Mouse (Mus musculus) CH12.LX (cell line): ENCODE data around the gene Nfatc2. TPM values are rescaled to one million over a fixed set of nuclear protein-coding genes. Genes with fewer than 3 reads are reported as not detected.

Source experiments
- DNase-seq: peaks from one replicate; pipeline ENCODE4 v3.0.0-alpha.2; 2013; ENCODE audit errors: extremely low read depth
- H3K27ac ChIP-seq: 2 replicates; pipeline ENCODE4 v1.5.1; 2012; ENCODE audit warnings: low read depth, mild to moderate bottlenecking, control low read depth, moderate library complexity; ENCODE audit not compliant: insufficient read depth
- H3K27me3 ChIP-seq: replicated peaks from 2 replicates; pipeline ENCODE3; 2012; ENCODE audit warnings: inconsistent platforms
- H3K36me3 ChIP-seq, 2 experiments: replicated peaks in 1 of 2; 2 replicates each; pipeline versions ENCODE3 to v1.6.1; 2012; ENCODE audit warnings: inconsistent platforms in 1 of 2, low read length in 1 of 2, mild to moderate bottlenecking in 1 of 2, mixed read lengths in 1 of 2, moderate library complexity in 1 of 2; ENCODE audit not compliant: control insufficient read depth in 1 of 2, insufficient read depth in 1 of 2
- H3K4me1 ChIP-seq, 2 experiments: 2 replicates each; pipeline ENCODE4 v1.6.1; 2012; ENCODE audit warnings: inconsistent platforms in 1 of 2, moderate library complexity in 1 of 2; ENCODE audit not compliant: insufficient read depth in 2 of 2, control insufficient read depth in 1 of 2
- H3K4me2 ChIP-seq: 2 replicates; pipeline ENCODE4 v1.6.1; 2012; ENCODE audit warnings: low read depth, mild to moderate bottlenecking, control low read depth; ENCODE audit not compliant: poor library complexity, insufficient read depth, severe bottlenecking
- H3K4me3 ChIP-seq, 3 experiments: fragments of 150-350 bp in 1 of 3; sonication (generic) in 1 of 3; replicated peaks in 1 of 3; 2 replicates each; pipeline versions ENCODE3 to v1.5.1; 2011 to 2012; ENCODE audit warnings: low read depth in 2 of 3, low read length in 2 of 3, mild to moderate bottlenecking in 2 of 3, moderate library complexity in 2 of 3, control low read depth in 1 of 3, improper control_type of control experiment in 1 of 3, inconsistent platforms in 1 of 3, mixed read lengths in 1 of 3; ENCODE audit not compliant: poor library complexity in 1 of 3
- H3K79me2 ChIP-seq: replicated peaks from 2 replicates; pipeline ENCODE4 v1.6.1; 2012; ENCODE audit warnings: mild to moderate bottlenecking, moderate library complexity; ENCODE audit not compliant: control insufficient read depth, poor library complexity, insufficient read depth, severe bottlenecking; ENCODE audit errors: extremely low read depth
- H3K9ac ChIP-seq: 2 replicates; pipeline ENCODE4 v1.6.1; 2012; ENCODE audit warnings: low read depth, mild to moderate bottlenecking, control low read depth, moderate library complexity; ENCODE audit not compliant: insufficient read depth
- H3K9me3 ChIP-seq: replicated peaks from 2 replicates; pipeline ENCODE3; 2012; ENCODE audit warnings: low read length, inconsistent platforms, mixed read lengths
- BHLHE40 ChIP-seq: IDR thresholded peaks from 2 replicates; pipeline ENCODE4 v1.6.1; 2011; ENCODE audit warnings: mild to moderate bottlenecking, low read depth, low read length, improper control_type of control experiment
- CHD1 ChIP-seq: IDR thresholded peaks from 2 replicates; pipeline ENCODE4 v1.6.1; 2012; ENCODE audit warnings: low read depth, low read length, improper control_type of control experiment, inconsistent platforms
- CHD2 ChIP-seq: IDR thresholded peaks from 2 replicates; pipeline ENCODE4 v1.6.1; 2011; ENCODE audit warnings: low read length, improper control_type of control experiment
- EP300 ChIP-seq: IDR thresholded peaks from 2 replicates; pipeline ENCODE4 v1.6.1; 2011; ENCODE audit warnings: low read length, improper control_type of control experiment
- ETS1 ChIP-seq: conservative IDR thresholded peaks from 2 replicates; pipeline ENCODE4 v1.6.1; 2012; ENCODE audit warnings: low read depth, mild to moderate bottlenecking, inconsistent platforms, low read length, improper control_type of control experiment, moderate library complexity
- GABPA ChIP-seq: IDR thresholded peaks from 2 replicates; pipeline ENCODE4 v1.6.1; 2012; ENCODE audit warnings: low read depth, low read length, improper control_type of control experiment, inconsistent platforms; ENCODE audit not compliant: insufficient replicate concordance
- IRF4 ChIP-seq: IDR thresholded peaks from 2 replicates; pipeline ENCODE4 v1.6.1; 2014; ENCODE audit warnings: low read depth, mild to moderate bottlenecking, inconsistent platforms, low read length, improper control_type of control experiment
- JUN ChIP-seq: IDR thresholded peaks from 2 replicates; pipeline ENCODE4 v1.6.1; 2011; ENCODE audit warnings: low read depth, mild to moderate bottlenecking, low read length, improper control_type of control experiment, moderate library complexity; ENCODE audit not compliant: insufficient read depth
- JUND ChIP-seq: conservative IDR thresholded peaks from 2 replicates; pipeline ENCODE4 v1.6.1; 2011; ENCODE audit warnings: low read depth, low read length, improper control_type of control experiment
- MAX ChIP-seq: IDR thresholded peaks from 2 replicates; pipeline ENCODE4 v1.6.1; 2011; ENCODE audit warnings: low read length, improper control_type of control experiment
- MAZ ChIP-seq: IDR thresholded peaks from 2 replicates; pipeline ENCODE4 v1.6.1; 2012; ENCODE audit warnings: low read depth, mild to moderate bottlenecking, inconsistent platforms, low read length, improper control_type of control experiment, moderate library complexity
- MEF2A ChIP-seq: IDR thresholded peaks from 2 replicates; pipeline ENCODE4 v1.6.1; 2014; ENCODE audit warnings: low read depth, mild to moderate bottlenecking, inconsistent platforms, low read length, improper control_type of control experiment, borderline replicate concordance
- PAX5 ChIP-seq: IDR thresholded peaks from 2 replicates; pipeline ENCODE4 v1.6.1; 2012; ENCODE audit warnings: low read length, inconsistent platforms, mixed read lengths
- POLR2AphosphoS2 ChIP-seq: IDR thresholded peaks from 2 replicates; pipeline ENCODE4 v1.6.1; 2011; ENCODE audit warnings: low read depth, low read length, improper control_type of control experiment
- RAD21 ChIP-seq: IDR thresholded peaks from 2 replicates; pipeline ENCODE4 v1.6.1; 2011; ENCODE audit warnings: low read depth, mild to moderate bottlenecking, low read length, improper control_type of control experiment, moderate library complexity
- RCOR1 ChIP-seq: conservative IDR thresholded peaks from 2 replicates; pipeline ENCODE4 v1.6.1; 2012; ENCODE audit warnings: low read depth, mild to moderate bottlenecking, inconsistent platforms, low read length, improper control_type of control experiment
- SMC3 ChIP-seq: IDR thresholded peaks from 2 replicates; pipeline ENCODE4 v1.6.1; 2011; ENCODE audit warnings: low read depth, low read length, improper control_type of control experiment
- TCF12 ChIP-seq: IDR thresholded peaks from 2 replicates; pipeline ENCODE4 v1.6.1; 2014; ENCODE audit warnings: low read depth, mild to moderate bottlenecking, inconsistent platforms, low read length, improper control_type of control experiment
- UBTF ChIP-seq: IDR thresholded peaks from 2 replicates; pipeline ENCODE4 v1.6.1; 2012; ENCODE audit warnings: low read depth, mild to moderate bottlenecking, inconsistent platforms, low read length, improper control_type of control experiment, moderate library complexity
- USF1 ChIP-seq: IDR thresholded peaks from 2 replicates; pipeline ENCODE4 v1.6.1; 2014; ENCODE audit warnings: low read depth, mild to moderate bottlenecking, inconsistent platforms, low read length, improper control_type of control experiment
- ZC3H11A ChIP-seq: IDR thresholded peaks from 2 replicates; pipeline ENCODE4 v1.6.1; 2012; ENCODE audit warnings: low read depth, mild to moderate bottlenecking, inconsistent platforms, low read length, improper control_type of control experiment
- dilution Hi-C: fragments of 300-500 bp; cut with MboI; formaldehyde crosslinking; loops from 2 replicates; pipeline ENCODE4 v1.14.3; 2020; ENCODE audit warnings: low sequenced_read_pairs; ENCODE audit not compliant: extremely low pct_unique_long_range_greater_than_20kb, extremely low pct_ligation_motif_present
- in situ Hi-C: fragments of 300-500 bp; cut with MboI; formaldehyde crosslinking; loops from 3 replicates; pipeline ENCODE4 v1.14.3; 2019; ENCODE audit warnings: low sequenced_read_pairs, low pct_ligation_motif_present, low pct_unique_long_range_greater_than_20kb, mixed read lengths
- polyA plus RNA-seq: library from polyadenylated mRNA; unstranded; fragments of >175 nt; gene quantifications from 2 replicates; pipeline ENCODE4 v1.2.1, GENCODE M21; 2012; ENCODE audit warnings: low read depth; ENCODE audit not compliant: insufficient read length
- total RNA-seq, 2 experiments: library from RNA; depleted of rRNA; stranded (reverse); fragments of 300-350 nt in 1 of 2; fragments of >200 nt in 1 of 2; gene quantifications; 2 replicates each; pipeline ENCODE4 v1.2.3; 2012 to 2014

The Nfatc2 gene
- total and polyA plus RNA-seq, 3 experiments, result 1.8 to 4.8 (median 3.6) TPM

DNA sequence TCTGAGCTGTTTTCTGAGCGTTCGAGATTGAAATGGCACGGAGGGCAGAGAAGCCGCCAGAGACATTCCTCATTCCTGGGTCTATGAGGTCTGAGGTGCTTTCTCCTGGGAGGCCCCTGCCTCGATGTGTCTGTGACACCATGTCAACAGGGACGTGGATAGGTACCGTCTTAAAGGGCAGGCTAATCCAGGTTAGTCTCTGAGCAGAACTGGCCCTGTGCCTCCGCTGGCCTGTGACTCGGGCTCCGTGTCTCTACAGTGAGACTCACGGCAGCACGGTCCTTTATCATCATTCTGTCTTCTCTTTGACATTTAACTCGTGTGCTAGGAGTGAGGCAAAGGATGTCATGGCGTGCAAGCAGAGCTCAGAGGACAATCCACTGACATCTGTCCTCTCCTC lies 120.3 kb downstream of the Nfatc2 start:
- Histone ChIP-seq H3K4me2 (no peak overlapping the region), H3K27me3 (no peaks in the 10 kb centered on the region), H3K9me3 (no peaks in the 10 kb centered on the region), H3K4me3 (no peak overlapping the region), H3K4me1 (peaks cover 5 to 12% of the 10 kb centered on the region in 2 experiments; a peak in 3 of 4 replicates), H3K9ac (no peak overlapping the region), H3K79me2 (no peaks in the 10 kb centered on the region), H3K36me3 (peaks cover 6 to 84% of the 10 kb centered on the region in 2 experiments), H3K27ac (no peak overlapping the region)
- in situ Hi-C loops (no loop called here), dilution Hi-C loops (no loop called here)
- no peak for DNase-seq
- TF ChIP-seq CHD2 (no peak), USF1 (no peak), EP300 (no peak), BHLHE40 (no peak)

DNA sequence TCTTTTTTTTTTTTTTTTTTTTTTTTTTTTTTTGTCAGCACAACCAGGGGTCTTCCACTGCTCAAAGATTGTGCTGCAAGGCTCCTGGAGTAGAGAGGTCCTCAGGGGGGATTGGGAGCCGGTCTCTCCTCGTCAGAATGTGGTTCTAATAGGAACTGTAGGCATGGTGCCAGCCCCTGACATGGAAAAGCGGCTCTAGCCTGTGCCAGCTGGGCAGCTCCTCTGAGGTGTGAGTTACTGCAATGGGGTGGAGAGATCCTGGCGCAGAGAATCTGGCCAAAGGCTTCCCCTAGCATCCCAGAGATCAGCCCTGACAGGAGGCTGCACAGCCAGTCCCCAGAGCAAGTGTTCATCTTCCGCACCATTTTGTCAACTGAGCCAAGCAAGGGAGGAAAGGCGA lies 120.8 kb downstream of the Nfatc2 start:
- no peak overlapping the region for H3K4me2 ChIP-seq
- DNase-seq, result no peak
- peaks cover 6 to 80% of the 10 kb centered on the region in 2 experiments for H3K36me3 ChIP-seq
- no peak overlapping the region for H3K9ac ChIP-seq
- in situ Hi-C loops (no loop called here), dilution Hi-C loops (no loop called here)
- TF ChIP-seq POLR2AphosphoS2 (no peak), JUND (no peak), RCOR1 (no peak), GABPA (no peak), CHD1 (no peak), IRF4 (no peak), ETS1 (no peak), MAZ (no peak), SMC3 (no peak), ZC3H11A (no peak), MAX (no peak), PAX5 (no peak), MEF2A (no peak), RAD21 (no peak), UBTF (no peak), JUN (no peak), TCF12 (no peak)
- no peak overlapping the region for H3K27ac ChIP-seq
- H3K4me3 ChIP-seq, result no peak overlapping the region
- H3K9me3 ChIP-seq, result no peaks in the 10 kb centered on the region
- H3K27me3 ChIP-seq, result no peaks in the 10 kb centered on the region
- peaks cover 5 to 12% of the 10 kb centered on the region in 2 experiments; a peak in 3 of 4 replicates for H3K4me1 ChIP-seq
- H3K79me2 ChIP-seq, result no peaks in the 10 kb centered on the region
